ENCODE assay signal across 20 mouse cellular contexts in genomic region chr9:57559568-57559967, GRCm38 (mm10).
"Had no signal": no experiment of that assay in that cellular context is flagged by ENCODE, and none has a peak within 500 bp of the region (broad histone marks: within the 10 kb centered on the region; RNA-seq: fewer than 3 reads in every experiment).

No protein-coding gene starts in this region.

- H3K9me3 ChIP-seq: heart, embryonic 10.5 days; heart, embryonic 12.5 days; hindbrain, embryonic 10.5 days; hindbrain, embryonic 12.5 days; limb, embryonic 10.5 days; limb, embryonic 12.5 days; liver, embryonic 13.5 days had no signal

- DNase-seq: gastrocnemius, postnatal 14 days; heart, adult 18-20 months; heart, postnatal 10 days; heart, postnatal 4 days; kidney, adult 11 months; kidney, adult 2 months; kidney, adult 9 months; kidney, postnatal 10 days; kidney, postnatal 25 days; kidney, postnatal 4 days; liver; liver, embryonic 13.5 days had no signal

- ATAC-seq: hindbrain, embryonic 16.5 days; intestine, embryonic 16.5 days had no signal

- H3K36me3 ChIP-seq: heart, embryonic 10.5 days; heart, embryonic 12.5 days; hindbrain, embryonic 10.5 days; hindbrain, embryonic 12.5 days; limb, embryonic 10.5 days; limb, embryonic 12.5 days; liver, embryonic 13.5 days had no signal

- H3K27ac ChIP-seq: liver, embryonic 13.5 days had no signal

- H3K27me3 ChIP-seq: heart, embryonic 12.5 days; hindbrain, embryonic 12.5 days; limb, embryonic 12.5 days; liver, embryonic 13.5 days had no signal
